Mouse (Mus musculus) heart, embryonic 10.5 days (tissue): Measurements from ENCODE around the gene Rras. TPM values are rescaled to one million over a fixed set of nuclear protein-coding genes. Genes with fewer than 3 reads are reported as not detected.

Source experiments
- DNase-seq: peaks from one replicate; pipeline ENCODE4 v3.0.0-alpha.2; 2017; ENCODE audit warnings: low spot score
- H3K27ac ChIP-seq: fragments of 300-500 bp; sonication (generic); 2 replicates; pipeline ENCODE4 v1.5.1; 2016; ENCODE audit warnings: mild to moderate bottlenecking
- H3K27me3 ChIP-seq: fragments of 300-500 bp; sonication (generic); 2 replicates; pipeline ENCODE4 v1.6.1; 2016; ENCODE audit warnings: mild to moderate bottlenecking; ENCODE audit not compliant: poor library complexity, insufficient read depth, severe bottlenecking
- H3K36me3 ChIP-seq: fragments of 300-500 bp; sonication (generic); 2 replicates; pipeline ENCODE4 v1.6.1; 2016; ENCODE audit warnings: mild to moderate bottlenecking, moderate library complexity
- H3K4me1 ChIP-seq: fragments of 300-500 bp; sonication (generic); 2 replicates; pipeline ENCODE4 v1.6.1; 2016; ENCODE audit warnings: mild to moderate bottlenecking
- H3K4me3 ChIP-seq: fragments of 300-500 bp; sonication (generic); 2 replicates; pipeline ENCODE4 v1.5.1; 2016; ENCODE audit warnings: mild to moderate bottlenecking, moderate library complexity
- H3K9me3 ChIP-seq: fragments of 300-500 bp; sonication (generic); 2 replicates; pipeline ENCODE4 v1.6.1; 2016; ENCODE audit warnings: mild to moderate bottlenecking, moderate library complexity
- WGBS: fragments of 180-500 bp; shearing (Covaris S2); methylation state at CpG from one replicate; pipeline ENCODE4 v1.1.7; 2016; 5-methylcytosine and 5-hydroxymethylcytosine counted together
- polyA plus RNA-seq: library from polyadenylated mRNA; unstranded; fragments of >200 nt; fragmentation: Nextera tagmentation; extraction: Ambion mirVana; gene quantifications from 2 replicates; pipeline ENCODE4 v1.2.1, GENCODE M21; 2016

Gene Rras
- 50.5 and 57.5 TPM in 2 replicates for polyA plus RNA-seq

DNA sequence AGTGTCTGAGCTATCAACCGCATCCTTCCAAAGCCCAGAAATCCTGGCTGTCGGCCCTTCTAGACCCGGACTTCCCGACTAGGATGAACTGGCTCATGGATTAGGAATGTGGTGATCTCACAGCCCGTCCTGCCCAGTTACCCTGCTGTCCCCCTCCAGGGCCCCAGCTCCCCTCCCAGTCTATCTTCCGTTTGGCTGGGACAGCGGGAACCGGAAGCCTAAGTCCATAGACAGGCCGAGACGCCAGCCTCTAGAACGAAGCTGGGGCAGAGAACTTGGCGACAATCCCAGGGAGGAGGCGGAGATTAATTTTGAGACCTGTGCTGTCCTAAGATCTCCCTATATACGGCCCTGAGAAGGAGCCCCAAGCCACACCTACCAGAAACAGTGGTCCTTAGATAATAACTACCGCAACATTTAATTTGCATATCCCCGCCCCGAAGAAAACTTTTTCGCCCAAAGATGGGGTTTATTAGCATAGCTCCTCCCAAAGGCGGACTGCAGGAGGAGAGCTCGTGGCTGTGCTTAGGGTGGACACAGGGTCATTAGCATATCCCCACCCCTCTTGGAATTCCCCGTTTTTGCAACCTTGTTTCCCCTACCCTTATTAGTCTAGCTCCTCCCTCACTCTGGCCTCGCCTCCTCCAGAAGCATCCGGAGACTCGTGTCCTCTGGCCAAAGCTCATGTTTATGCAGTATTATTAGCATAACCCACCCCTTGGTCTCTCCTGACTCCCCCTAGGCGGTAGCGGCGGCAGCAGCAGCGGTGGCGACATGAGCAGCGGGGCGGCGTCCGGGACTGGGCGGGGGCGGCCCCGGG lies at the start of gene Rras:
Rras (plus strand) TSS at position 720 of the 820 bp plus-strand sequence.
- peak within 1 kb of the TSS; percentile 89 for H3K4me3 ChIP-seq
- H3K4me1 ChIP-seq, result peaks cover 37% of the 10 kb centered on the region
- WGBS, result under 1% methylated on average over 36 of the region's 36 CpGs
- H3K27me3 ChIP-seq, result no peaks in the 10 kb centered on the region
- H3K27ac ChIP-seq, result peak within 1 kb of the TSS; percentile 99
- H3K9me3 ChIP-seq, result no peaks in the 10 kb centered on the region
- peak; percentile 98 for DNase-seq
- H3K36me3 ChIP-seq, result peaks cover 16% of the 10 kb centered on the region

DNA sequence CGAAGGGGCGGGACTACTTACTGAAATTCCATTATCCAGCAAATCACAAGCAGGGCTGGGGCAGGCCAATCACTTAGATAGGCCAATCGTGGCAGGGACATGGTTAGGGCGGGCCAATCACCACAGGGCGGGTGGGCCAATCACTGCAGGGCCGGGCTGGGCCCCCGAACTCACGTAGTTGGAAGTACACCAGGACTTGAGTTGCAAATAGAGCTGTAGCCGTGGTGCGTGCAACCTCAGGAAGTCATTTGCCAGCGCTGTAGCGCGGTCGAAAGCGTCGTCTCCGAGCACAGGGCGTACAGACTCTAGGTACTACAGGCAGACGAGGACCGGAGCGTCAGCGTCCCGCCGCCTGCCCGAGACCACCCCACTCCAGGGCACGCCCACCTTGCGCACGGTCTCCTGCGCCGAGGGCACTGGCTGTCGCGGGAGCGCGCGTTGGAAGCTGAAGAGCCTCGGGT lies 47.5 kb upstream of the Rras start:
- WGBS, result under 1% methylated on average over 36 of the region's 36 CpGs
- Histone ChIP-seq H3K4me3 (peak overlapping the region; percentile 71), H3K9me3 (no peaks in the 10 kb centered on the region), H3K36me3 (peaks cover 14% of the 10 kb centered on the region), H3K27me3 (no peaks in the 10 kb centered on the region), H3K27ac (peak overlapping the region; percentile 89), H3K4me1 (peaks cover 33% of the 10 kb centered on the region)
- DNase-seq, result peak; percentile 97

DNA sequence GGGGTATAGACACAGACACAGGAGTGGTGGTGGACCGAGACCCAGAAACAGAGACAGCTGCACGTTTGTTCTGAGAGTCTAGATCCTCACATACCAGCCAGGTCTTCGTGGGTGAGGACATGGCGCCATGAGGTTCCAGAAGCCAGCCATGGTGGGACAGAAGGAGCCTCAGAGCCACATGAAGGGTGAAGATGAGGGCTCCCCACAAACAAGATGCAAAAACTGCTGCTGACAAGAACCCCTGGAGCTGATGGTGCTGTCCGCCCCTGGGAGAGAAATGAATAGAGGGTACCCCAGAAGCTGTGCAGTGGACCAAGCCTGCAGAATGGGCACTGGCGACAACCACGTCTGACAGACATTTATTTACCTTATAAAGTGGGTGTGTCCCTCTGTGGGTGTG lies 46.6 kb upstream of the Rras start:
- Histone ChIP-seq H3K27me3 (no peaks in the 10 kb centered on the region), H3K4me3 (peak overlapping the region; percentile 71), H3K4me1 (peaks cover 36% of the 10 kb centered on the region), H3K36me3 (peaks cover 16% of the 10 kb centered on the region), H3K27ac (peak overlapping the region; percentile 89), H3K9me3 (no peaks in the 10 kb centered on the region)
- WGBS, result 76% methylated on average over 7 of the region's 7 CpGs
- no peak for DNase-seq

DNA sequence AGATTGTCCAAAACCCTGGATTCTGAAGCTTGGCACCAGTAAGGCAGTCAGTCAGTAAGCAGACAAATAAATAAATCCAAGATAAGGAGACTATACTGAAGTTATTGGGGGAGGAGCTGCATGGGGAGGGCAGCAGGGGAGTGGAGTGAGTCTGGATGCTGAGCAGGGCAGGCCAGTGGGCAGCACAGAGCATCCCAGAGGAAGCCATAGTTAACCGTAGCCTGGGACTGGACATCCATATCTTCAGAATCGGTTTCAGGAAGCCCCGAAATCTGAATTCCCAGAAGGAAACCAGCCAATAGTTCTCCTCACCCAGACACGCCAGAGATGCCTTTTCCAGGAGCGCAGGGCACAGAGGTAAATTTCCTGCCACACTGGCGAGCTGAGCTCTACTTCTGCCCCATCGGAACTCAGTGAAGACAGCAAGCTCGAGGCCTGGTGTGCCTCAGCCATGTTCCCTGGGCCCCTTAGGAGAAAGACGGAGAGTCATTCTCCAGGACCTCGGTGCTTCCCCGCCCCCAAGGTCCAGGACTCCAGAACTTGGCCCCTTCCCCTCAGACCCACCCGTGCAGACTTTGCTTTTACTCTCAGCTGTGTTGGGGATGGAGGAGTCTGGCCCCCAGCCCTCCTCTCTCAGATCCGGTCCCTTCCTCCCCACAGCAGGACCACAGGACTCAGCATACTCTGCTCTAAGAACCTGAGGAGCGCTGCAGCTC lies 44.2 kb upstream of the Rras start:
- peak overlapping the region; percentile 62 for H3K27ac ChIP-seq
- peaks cover 35% of the 10 kb centered on the region for H3K36me3 ChIP-seq
- 42% methylated on average over 14 of the region's 14 CpGs for WGBS
- H3K4me3 ChIP-seq, result peak overlapping the region; percentile 53
- no peaks in the 10 kb centered on the region for H3K9me3 ChIP-seq
- DNase-seq, result no peak
- no peaks in the 10 kb centered on the region for H3K27me3 ChIP-seq
- H3K4me1 ChIP-seq, result peaks cover 40% of the 10 kb centered on the region

DNA sequence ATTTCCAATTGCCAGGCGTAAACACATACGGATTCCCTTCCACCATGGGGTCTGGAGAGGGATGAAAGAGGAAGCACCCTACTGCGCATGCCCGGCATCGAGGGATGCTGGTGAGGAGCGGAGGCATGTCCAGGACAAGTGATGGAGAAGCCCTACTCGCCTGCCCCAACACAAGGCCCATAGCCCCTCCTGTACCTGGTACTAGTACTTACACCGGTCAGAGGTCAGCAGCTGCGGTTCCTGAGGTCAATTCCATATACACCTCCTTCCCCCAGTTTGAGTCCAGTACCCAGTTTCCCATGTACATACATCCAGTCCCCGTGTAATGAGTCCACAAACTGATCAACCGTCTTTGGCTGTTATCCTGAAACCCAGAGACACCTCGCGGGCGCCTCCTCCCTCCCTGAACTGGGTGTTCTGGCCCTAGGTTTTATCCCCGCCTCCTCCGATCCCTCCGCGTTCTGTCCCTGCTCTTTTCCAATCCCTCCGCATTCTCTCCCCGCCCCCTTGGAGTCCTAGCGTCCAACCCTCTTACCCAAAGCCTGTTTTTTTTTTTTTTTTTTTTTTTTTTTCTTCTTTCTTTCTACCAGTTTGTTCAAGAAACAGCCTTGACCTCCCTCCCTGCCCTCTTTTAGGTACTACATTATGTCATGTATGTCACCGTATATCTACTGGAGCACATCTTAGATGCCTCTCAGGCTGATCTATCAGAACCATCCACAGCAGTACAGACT lies 43.2 kb upstream of the Rras start, which contains the start of gene Cpt1c:
Cpt1c (minus strand) TSS at position 469 of the 734 bp plus-strand sequence.
- H3K9me3 ChIP-seq, result no peaks in the 10 kb centered on the region
- peak; percentile 88 for DNase-seq
- H3K27ac ChIP-seq, result peak within 1 kb of the TSS; percentile 62
- peaks cover 39% of the 10 kb centered on the region for H3K4me1 ChIP-seq
- no peaks in the 10 kb centered on the region for H3K27me3 ChIP-seq
- peaks cover 44% of the 10 kb centered on the region for H3K36me3 ChIP-seq
- 5% methylated on average over 22 of the region's 22 CpGs for WGBS
- H3K4me3 ChIP-seq, result peak within 1 kb of the TSS; percentile 53

DNA sequence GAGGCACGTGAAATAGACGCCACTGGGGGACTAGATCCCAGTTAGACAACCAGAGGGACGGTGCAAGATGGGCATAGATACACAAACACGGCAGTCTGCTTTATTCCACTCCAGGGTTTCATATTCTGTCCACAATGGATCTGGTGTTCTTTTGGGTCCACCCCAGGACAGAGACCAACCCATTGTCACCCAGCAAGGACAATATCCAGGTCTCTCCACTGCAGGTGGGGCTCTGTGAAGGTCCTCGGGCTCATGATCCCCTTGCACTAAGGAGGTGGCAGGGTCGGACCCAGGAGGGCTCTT lies 42.7 kb upstream of the Rras start:
- Histone ChIP-seq H3K27me3 (no peaks in the 10 kb centered on the region), H3K36me3 (peaks cover 49% of the 10 kb centered on the region), H3K27ac (0 out of 2 replicates have a peak overlapping the region, but pooled peaks have one; percentile 6), H3K4me3 (peak overlapping the region; percentile 8; the same call in 1 of the 2 replicates), H3K4me1 (peaks cover 34% of the 10 kb centered on the region), H3K9me3 (no peaks in the 10 kb centered on the region)
- no peak for DNase-seq
- 30% methylated on average over 6 of the region's 6 CpGs for WGBS

DNA sequence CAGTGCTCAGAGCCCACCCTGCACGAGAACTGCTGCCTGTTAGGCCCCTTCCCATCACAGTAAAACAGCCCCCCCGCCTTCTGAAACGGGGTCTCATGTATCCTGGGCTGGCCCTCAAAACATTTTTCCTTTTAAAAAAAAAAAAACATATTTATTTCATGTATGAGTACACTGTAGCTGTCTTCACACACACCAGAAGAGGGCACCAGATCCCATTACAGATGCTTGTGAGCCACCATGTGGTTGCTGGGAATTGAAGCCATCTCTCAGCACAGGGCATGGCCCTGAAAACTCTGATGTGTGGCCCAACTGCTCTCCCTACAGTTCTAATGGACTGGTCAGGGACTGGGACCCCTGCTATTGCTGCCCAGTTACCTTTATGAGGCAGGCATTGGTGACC lies 39.5 kb upstream of the Rras start:
- H3K27ac ChIP-seq, result no peak overlapping the region
- H3K9me3 ChIP-seq, result no peaks in the 10 kb centered on the region
- H3K4me3 ChIP-seq, result no peak overlapping the region
- H3K27me3 ChIP-seq, result no peaks in the 10 kb centered on the region
- 93% methylated on average over 3 of the region's 3 CpGs for WGBS
- no peak for DNase-seq
- peaks cover 20% of the 10 kb centered on the region for H3K4me1 ChIP-seq
- peaks cover 78% of the 10 kb centered on the region for H3K36me3 ChIP-seq

DNA sequence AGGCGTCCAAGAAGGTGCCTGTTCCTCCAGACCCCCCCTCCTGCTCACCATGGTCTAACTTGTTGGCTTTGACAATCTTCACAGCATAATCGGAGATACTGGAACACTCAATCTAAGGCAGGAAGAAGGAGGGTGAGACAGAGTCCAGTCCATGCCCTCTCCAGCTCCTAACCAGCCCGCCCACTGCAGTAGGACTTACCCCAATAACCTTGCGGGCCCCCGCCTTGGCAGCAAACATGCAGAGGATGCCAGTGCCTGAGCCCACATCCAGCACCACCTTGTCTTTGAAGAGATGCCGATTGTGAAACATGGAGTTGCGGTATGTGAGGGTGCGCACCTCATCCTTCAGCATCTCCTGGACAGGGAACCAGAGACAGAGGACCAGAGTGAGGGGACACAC lies 36.2 kb upstream of the Rras start:
- 96% methylated on average over 8 of the region's 8 CpGs for WGBS
- Histone ChIP-seq H3K4me3 (no peak overlapping the region), H3K36me3 (peaks cover 74% of the 10 kb centered on the region)

DNA sequence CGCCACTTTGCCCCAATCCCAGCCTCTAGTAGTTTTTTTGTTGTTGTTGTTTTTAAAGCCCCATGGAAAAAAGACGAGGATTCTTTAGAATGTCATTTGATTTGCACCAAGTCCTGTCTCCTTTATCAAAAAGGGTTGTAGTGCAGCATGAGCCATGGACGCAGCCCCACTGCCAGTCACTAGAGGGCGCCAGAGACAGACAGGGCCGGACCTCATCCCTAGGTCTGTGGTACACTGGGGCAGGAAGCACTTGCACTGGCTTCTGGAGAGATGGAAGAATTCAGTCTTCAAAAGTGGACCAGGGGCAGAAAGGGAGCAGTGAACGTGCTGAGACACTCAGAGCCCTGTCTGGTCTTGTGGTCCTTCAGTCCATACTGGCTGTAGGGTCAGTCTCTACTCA lies 34.7 kb upstream of the Rras start:
- no peak overlapping the region for H3K4me3 ChIP-seq
- H3K9me3 ChIP-seq, result no peaks in the 10 kb centered on the region
- H3K36me3 ChIP-seq, result peaks cover 59% of the 10 kb centered on the region
- H3K4me1 ChIP-seq, result peaks cover 26% of the 10 kb centered on the region
- DNase-seq, result peak; percentile 91
- no peaks in the 10 kb centered on the region for H3K27me3 ChIP-seq
- no peak overlapping the region for H3K27ac ChIP-seq
- WGBS, result 41% methylated on average over 6 of the region's 6 CpGs

More for the DNA sequence above, 36.2 kb upstream of the Rras start:
- DNase-seq, result no peak
- H3K9me3 ChIP-seq, result no peaks in the 10 kb centered on the region
- no peak overlapping the region for H3K27ac ChIP-seq
- no peaks in the 10 kb centered on the region for H3K27me3 ChIP-seq
- peaks cover 25% of the 10 kb centered on the region for H3K4me1 ChIP-seq

DNA sequence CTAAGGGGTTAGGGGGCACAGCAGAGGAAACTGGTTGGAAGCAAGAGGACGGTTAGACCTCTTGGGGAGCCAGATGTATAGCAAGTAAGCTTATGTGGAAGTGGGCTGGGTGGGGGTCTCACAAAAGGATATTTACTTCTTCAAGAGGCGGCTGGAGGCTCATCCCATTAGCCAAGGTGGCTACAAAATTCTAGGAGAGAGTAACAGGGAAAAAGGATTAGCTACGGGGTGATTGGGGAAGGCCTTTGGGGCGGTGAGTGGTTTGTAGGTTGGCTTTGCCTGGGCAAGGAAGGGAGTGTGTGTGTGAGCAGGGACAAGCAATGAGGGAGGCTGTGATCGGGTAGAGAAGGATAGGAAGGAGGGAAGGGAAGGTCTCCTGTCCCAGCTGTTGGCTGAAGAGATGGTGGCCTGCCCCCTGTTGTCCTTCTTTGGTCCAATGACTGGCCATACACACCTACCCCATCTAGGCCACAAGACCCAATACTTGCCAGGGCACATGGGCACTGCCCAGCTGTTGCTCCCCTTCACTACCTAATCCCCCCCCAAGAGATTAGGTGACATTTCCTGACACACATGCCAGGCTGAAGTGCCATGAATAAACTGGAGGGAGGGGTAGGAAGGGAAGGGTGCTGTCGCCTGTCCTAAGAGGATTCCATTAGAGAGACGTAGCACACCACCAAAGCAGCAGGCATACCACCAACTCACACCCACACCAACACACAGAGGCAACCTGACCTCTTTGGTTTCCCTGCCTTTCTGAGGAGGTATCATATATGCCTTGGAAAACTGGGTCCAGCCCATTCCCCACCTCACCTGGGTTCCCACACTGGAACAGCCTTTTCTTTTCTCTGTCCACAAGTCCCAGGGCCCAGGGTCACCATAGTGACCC lies 33.6 kb upstream of the Rras start:
- peaks cover 53% of the 10 kb centered on the region for H3K36me3 ChIP-seq
- 0 out of 2 replicates have a peak overlapping the region, but pooled peaks have one; percentile 8 for H3K27ac ChIP-seq
- H3K4me1 ChIP-seq, result peaks cover 33% of the 10 kb centered on the region
- peak overlapping the region; percentile 95 for H3K4me3 ChIP-seq
- no peaks in the 10 kb centered on the region for H3K9me3 ChIP-seq
- no peaks in the 10 kb centered on the region for H3K27me3 ChIP-seq
- 76% methylated on average over 7 of the region's 7 CpGs for WGBS
- DNase-seq, result no peak

DNA sequence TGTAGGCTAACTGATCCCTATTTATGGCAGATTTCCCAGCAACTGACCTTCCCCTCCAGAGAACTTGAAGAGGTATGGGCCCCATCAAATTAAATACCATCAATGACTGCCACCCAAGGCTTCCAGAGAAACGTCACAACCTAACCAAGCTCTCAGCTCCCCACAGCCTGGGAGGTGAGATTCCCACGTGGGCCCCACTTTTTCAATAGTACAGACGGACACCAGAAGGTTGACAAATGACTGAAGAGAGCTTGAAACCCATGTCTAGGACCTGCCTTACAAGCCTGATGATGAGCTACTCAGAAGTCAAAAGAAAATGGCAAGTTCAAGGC lies 33.0 kb upstream of the Rras start:
- DNase-seq, result no peak
- Histone ChIP-seq H3K27me3 (no peaks in the 10 kb centered on the region), H3K4me3 (peak overlapping the region; percentile 95), H3K9me3 (no peaks in the 10 kb centered on the region), H3K36me3 (peaks cover 53% of the 10 kb centered on the region), H3K4me1 (peaks cover 34% of the 10 kb centered on the region), H3K27ac (0 out of 2 replicates have a peak overlapping the region, but pooled peaks have one; percentile 99)
- 49% methylated on average over 3 of the region's 3 CpGs for WGBS
